Mouse (Mus musculus): ENCODE results near the gene Calhm3. TPM values are rescaled to one million over a fixed set of nuclear protein-coding genes. Genes with fewer than 3 reads are reported as not detected.

The Calhm3 gene
- polyA plus RNA-seq, 1 experiment, result not detected

DNA sequence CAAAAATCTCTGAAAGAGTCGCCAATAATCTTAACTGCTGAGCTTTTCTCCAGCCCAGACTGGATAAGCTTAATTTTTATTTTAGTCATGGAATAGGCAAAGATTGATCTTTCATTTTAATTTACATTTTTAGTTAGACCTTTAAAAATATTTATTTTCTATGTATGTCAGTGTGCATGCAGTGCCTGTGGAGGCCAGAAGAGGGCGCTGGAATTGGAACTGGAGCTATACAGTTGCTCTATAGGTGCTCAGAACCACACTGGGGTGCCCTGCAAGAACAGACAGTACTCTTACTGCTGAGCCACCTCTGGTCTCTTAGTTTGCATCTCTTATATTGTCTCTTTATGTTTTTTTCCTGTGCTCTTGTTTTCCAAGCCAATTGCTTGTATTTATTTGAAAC is 34.8 kb downstream of the Calhm3 start:
- Histone ChIP-seq H3K27me3 (replicated peaks; ENCODE audit: control insufficient read depth, insufficient read depth, low read length) (no peaks in the 10 kb centered on the region), H3K4me3 (ENCODE audit: insufficient read depth, low read depth, low read length) (no peak overlapping the region), H3K36me3 (ENCODE audit: control insufficient read depth, insufficient read depth, low read length) (peaks cover 7% of the 10 kb centered on the region), H3K4me1 (ENCODE audit: control insufficient read depth, insufficient read depth, low read length) (no peaks in the 10 kb centered on the region), H3K27ac (ENCODE audit: insufficient read depth, low read depth, low read length) (no peak overlapping the region)
- peak; percentile 63 for TF ChIP-seq CTCF (conservative IDR thresholded peaks at IDR 0.05; ENCODE audit: insufficient read depth, insufficient read length, low read depth, low read length)
- TF ChIP-seq POLR2A (IDR thresholded peaks at IDR 0.05; ENCODE audit: low read depth, low read length), result no peak
- peak; percentile 18 for DNase-seq
- WGBS, result 30% methylated on average over 2 of the region's 2 CpGs

DNA sequence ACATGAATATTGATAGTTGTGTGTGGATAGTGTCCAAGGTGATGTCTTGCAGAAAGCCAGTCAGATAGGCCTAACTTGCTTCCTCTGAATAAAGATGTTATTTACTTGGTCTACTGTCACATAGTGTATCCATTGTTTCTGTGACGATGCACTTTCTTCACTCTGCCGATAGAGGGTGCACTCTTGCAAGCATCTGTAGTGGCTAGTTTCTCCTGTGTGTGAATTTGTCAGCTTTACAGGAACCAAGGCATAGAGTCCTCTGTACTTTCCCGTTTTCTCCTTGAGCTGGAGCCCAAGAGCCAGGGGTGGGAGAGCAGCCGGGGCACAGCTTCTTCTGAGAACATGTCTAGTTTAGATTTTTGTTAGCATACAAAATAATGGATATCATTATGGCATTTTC is 36.5 kb downstream of the Calhm3 start:
- 39% methylated on average over 4 of the region's 4 CpGs for whole genome bisulfite sequencing
- Histone ChIP-seq H3K4me3 (ENCODE audit: insufficient read depth, low read depth, low read length) (no peak overlapping the region), H3K27ac (ENCODE audit: insufficient read depth, low read depth, low read length) (no peak overlapping the region), H3K27me3 (replicated peaks; ENCODE audit: control insufficient read depth, insufficient read depth, low read length) (no peaks in the 10 kb centered on the region), H3K4me1 (ENCODE audit: control insufficient read depth, insufficient read depth, low read length) (no peaks in the 10 kb centered on the region), H3K36me3 (ENCODE audit: control insufficient read depth, insufficient read depth, low read length) (peaks cover 8% of the 10 kb centered on the region)
- peak; percentile 43 for DNase-seq
- TF ChIP-seq POLR2A (IDR thresholded peaks at IDR 0.05; ENCODE audit: low read depth, low read length) (no peak), CTCF (conservative IDR thresholded peaks at IDR 0.05; ENCODE audit: insufficient read depth, insufficient read length, low read depth, low read length) (peak; percentile 54)

DNA sequence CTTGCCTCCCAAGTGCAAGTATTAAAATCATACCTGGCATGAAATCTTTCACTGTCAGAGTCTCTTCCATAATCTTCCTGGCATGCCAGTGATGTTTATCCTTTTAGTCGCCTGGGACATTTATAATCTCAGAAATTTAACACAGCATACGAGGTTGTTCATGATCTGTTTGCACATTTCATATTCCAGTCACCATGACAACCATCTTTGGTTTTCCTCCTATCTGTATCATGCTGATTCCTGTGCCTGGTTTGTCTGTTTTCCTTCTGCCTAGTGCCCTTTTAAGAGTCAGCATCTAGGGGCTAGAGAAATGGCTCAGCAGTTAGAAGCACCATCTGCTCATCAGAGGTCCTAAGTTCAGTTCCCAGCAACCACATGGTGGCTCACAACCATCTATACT is 38.9 kb downstream of the Calhm3 start:
- Histone ChIP-seq H3K27ac (ENCODE audit: insufficient read depth, low read depth, low read length) (no peak overlapping the region), H3K4me1 (ENCODE audit: control insufficient read depth, insufficient read depth, low read length) (no peaks in the 10 kb centered on the region), H3K36me3 (ENCODE audit: control insufficient read depth, insufficient read depth, low read length) (peaks cover 10% of the 10 kb centered on the region), H3K27me3 (replicated peaks; ENCODE audit: control insufficient read depth, insufficient read depth, low read length) (no peaks in the 10 kb centered on the region), H3K4me3 (ENCODE audit: insufficient read depth, low read depth, low read length) (no peak overlapping the region)
- DNase-seq, result no peak
- TF ChIP-seq CTCF (conservative IDR thresholded peaks at IDR 0.05; ENCODE audit: insufficient read depth, insufficient read length, low read depth, low read length) (no peak), POLR2A (IDR thresholded peaks at IDR 0.05; ENCODE audit: low read depth, low read length) (no peak)
- WGBS, result 90% methylated on average over 2 of the region's 2 CpGs

DNA sequence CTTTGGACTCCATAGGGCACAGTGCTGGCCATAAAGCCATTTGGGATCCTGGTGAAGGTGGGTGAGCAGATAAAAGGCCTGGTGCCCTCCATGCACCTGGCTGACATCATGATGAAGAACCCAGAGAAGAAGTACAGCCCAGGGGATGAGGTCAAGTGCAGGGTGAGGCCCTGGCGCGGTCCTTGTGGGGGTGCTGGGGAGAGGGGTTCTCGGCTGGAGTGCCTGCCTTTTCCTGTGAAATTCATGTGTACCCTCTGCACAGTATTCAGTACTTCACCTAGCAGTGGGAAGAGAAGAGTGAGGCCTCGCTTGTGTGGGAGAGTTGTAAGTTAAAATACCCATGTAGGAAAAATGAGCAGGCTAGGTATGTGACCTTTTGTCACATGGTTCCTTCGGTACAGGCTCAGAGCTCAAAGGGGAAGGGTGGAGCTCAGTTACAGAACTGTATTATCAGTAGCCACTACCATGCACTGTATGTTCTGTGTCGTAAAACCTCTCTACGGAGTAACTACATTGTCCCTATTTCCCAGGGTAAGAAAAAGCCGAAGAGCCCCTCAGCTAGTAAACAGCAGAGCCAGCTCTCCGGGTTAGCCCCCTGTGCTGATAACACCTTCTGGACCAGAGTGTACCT is 52.8 kb downstream of the Calhm3 start:
- 87% methylated on average over 9 of the region's 9 CpGs for WGBS
- no peak overlapping the region for H3K27ac ChIP-seq (ENCODE audit: insufficient read depth, low read depth, low read length)
- H3K27me3 ChIP-seq (replicated peaks; ENCODE audit: control insufficient read depth, insufficient read depth, low read length), result no peaks in the 10 kb centered on the region
- H3K4me3 ChIP-seq (ENCODE audit: insufficient read depth, low read depth, low read length), result no peak overlapping the region
- H3K36me3 ChIP-seq (ENCODE audit: control insufficient read depth, insufficient read depth, low read length), result no peaks in the 10 kb centered on the region; the same call in 1 of the 2 replicates
- TF ChIP-seq CTCF (conservative IDR thresholded peaks at IDR 0.05; ENCODE audit: insufficient read depth, insufficient read length, low read depth, low read length) (no peak), POLR2A (IDR thresholded peaks at IDR 0.05; ENCODE audit: low read depth, low read length) (no peak)
- H3K4me1 ChIP-seq (ENCODE audit: control insufficient read depth, insufficient read depth, low read length), result no peaks in the 10 kb centered on the region
- no peak for DNase-seq

Other genes with a start within 250 kb of the Calhm3 start
- 0.11 and 0.31 TPM in 2 replicates for gene Ina, start 143.1 kb downstream of the Calhm3 start, polyA plus RNA-seq (2012; rRNA removed)
- 32.2 and 36.3 TPM in 2 replicates for gene Nt5c2, start 142.6 kb downstream of the Calhm3 start, polyA plus RNA-seq (2012; rRNA removed)
- 6.0 and 7.7 TPM in 2 replicates for gene Pcgf6, start 106.9 kb downstream of the Calhm3 start, polyA plus RNA-seq (2012; rRNA removed)
- 1.6 and 1.8 TPM in 2 replicates for gene Taf5, start 90.0 kb downstream of the Calhm3 start, polyA plus RNA-seq (2012; rRNA removed)
- 323 and 617 TPM in 2 replicates for gene Usmg5, start 67.1 kb downstream of the Calhm3 start, polyA plus RNA-seq (2012; rRNA removed)
- gene Pdcd11, start 67.0 kb downstream of the Calhm3 start, polyA plus RNA-seq (2012; rRNA removed), result 8.7 and 9.3 TPM in 2 replicates
- 5.4 and 5.7 TPM in 2 replicates for gene Calhm2, start 19.5 kb downstream of the Calhm3 start, polyA plus RNA-seq (2012; rRNA removed)
- gene Calhm1, start 13.5 kb downstream of the Calhm3 start, polyA plus RNA-seq (2012; rRNA removed), result not detected in 2 replicates
- gene Neurl1a, start 21.1 kb upstream of the Calhm3 start, polyA plus RNA-seq (2012; rRNA removed), result 1.3 and 2.3 TPM in 2 replicates

Data from kidney, adult 2 months (tissue).